Mouse (Mus musculus) myocyte (in vitro differentiated cells): ENCODE data around the gene Ttc28. TPM values are rescaled to one million over a fixed set of nuclear protein-coding genes. Genes with fewer than 3 reads are reported as not detected.

ENCODE experiments used
- H3K27me3 ChIP-seq: one replicate; pipeline ENCODE4 v1.6.1; 2011; ENCODE audit not compliant: control insufficient read depth, insufficient read depth, insufficient read length
- H3K36me3 ChIP-seq: one replicate; pipeline ENCODE4 v1.6.1; 2011; ENCODE audit not compliant: control insufficient read depth, insufficient read depth
- H3K4me2 ChIP-seq: one replicate; pipeline ENCODE4 v1.6.1; 2011; ENCODE audit warnings: low read depth, control low read depth
- H3K4me3 ChIP-seq: one replicate; pipeline ENCODE4 v1.5.1; 2011; ENCODE audit warnings: mild to moderate bottlenecking, control low read depth, moderate library complexity
- H3K79me2 ChIP-seq: one replicate; pipeline ENCODE4 v1.6.1; 2011; ENCODE audit not compliant: control insufficient read depth, insufficient read depth
- H3ac ChIP-seq: one replicate; pipeline ENCODE4 v1.6.1; 2011; ENCODE audit not compliant: control insufficient read depth, insufficient read length
- CEBPB ChIP-seq: IDR thresholded peaks from 2 replicates; pipeline ENCODE4 v1.6.1; 2011; ENCODE audit warnings: mild to moderate bottlenecking, moderate library complexity; ENCODE audit not compliant: poor library complexity, insufficient read depth, severe bottlenecking
- E2F4 ChIP-seq: IDR thresholded peaks from one replicate; pipeline ENCODE4 v1.6.1; 2011; ENCODE audit warnings: mild to moderate bottlenecking, control low read depth, moderate library complexity; ENCODE audit not compliant: insufficient read depth
- MAX ChIP-seq: IDR thresholded peaks from one replicate; pipeline ENCODE4 v1.6.1; 2011; ENCODE audit warnings: low read depth, mild to moderate bottlenecking, control low read depth
- MYOD1 ChIP-seq, 3 experiments: IDR thresholded peaks; one replicate each; pipeline ENCODE4 v1.6.1; 2011; ENCODE audit warnings: control low read depth in 2 of 3, low read depth in 2 of 3, mild to moderate bottlenecking in 2 of 3, moderate library complexity in 1 of 3; ENCODE audit not compliant: insufficient read length in 2 of 3, control insufficient read depth in 1 of 3
- MYOG ChIP-seq, 3 experiments: IDR thresholded peaks; one replicate each; pipeline ENCODE4 v1.6.1; 2011; ENCODE audit warnings: control low read depth in 2 of 3, low read depth in 2 of 3, mild to moderate bottlenecking in 2 of 3; ENCODE audit not compliant: insufficient read length in 2 of 3, control insufficient read depth in 1 of 3, insufficient read depth in 1 of 3
- POLR2A ChIP-seq: IDR thresholded peaks from one replicate; pipeline ENCODE4 v1.6.1; 2011; ENCODE audit warnings: low read depth, mild to moderate bottlenecking, control low read depth, moderate library complexity; ENCODE audit not compliant: insufficient read length
- POLR2AphosphoS2 ChIP-seq: IDR thresholded peaks from one replicate; pipeline ENCODE4 v1.6.1; 2011; ENCODE audit warnings: low read depth, control low read depth; ENCODE audit not compliant: insufficient read length
- REST ChIP-seq: IDR thresholded peaks from one replicate; pipeline ENCODE4 v1.6.1; 2011; ENCODE audit warnings: mild to moderate bottlenecking, control low read depth, moderate library complexity; ENCODE audit not compliant: insufficient read depth, insufficient read length
- SRF ChIP-seq: IDR thresholded peaks from one replicate; pipeline ENCODE4 v1.6.1; 2011; ENCODE audit warnings: low read depth; ENCODE audit not compliant: control insufficient read depth, insufficient read length
- TCF12 ChIP-seq: IDR thresholded peaks from one replicate; pipeline ENCODE4 v1.6.1; 2011; ENCODE audit warnings: mild to moderate bottlenecking, control low read depth; ENCODE audit not compliant: poor library complexity, insufficient read depth, severe bottlenecking
- TCF3 ChIP-seq: IDR thresholded peaks from one replicate; pipeline ENCODE4 v1.6.1; 2011; ENCODE audit warnings: low read depth, control low read depth; ENCODE audit not compliant: insufficient read length
- USF1 ChIP-seq: IDR thresholded peaks from one replicate; pipeline ENCODE4 v1.6.1; 2011; ENCODE audit warnings: low read depth, mild to moderate bottlenecking, control low read depth, moderate library complexity
- polyA plus RNA-seq: library from polyadenylated mRNA; unstranded; fragments of >200 nt; fragmentation: generic; extraction: Trizol; gene quantifications from one replicate; pipeline ENCODE4 v1.2.1, GENCODE M21; 2012; ENCODE audit warnings: missing spikeins

The Ttc28 gene
- polyA plus RNA-seq, 1 experiment = 8.5 TPM

DNA sequence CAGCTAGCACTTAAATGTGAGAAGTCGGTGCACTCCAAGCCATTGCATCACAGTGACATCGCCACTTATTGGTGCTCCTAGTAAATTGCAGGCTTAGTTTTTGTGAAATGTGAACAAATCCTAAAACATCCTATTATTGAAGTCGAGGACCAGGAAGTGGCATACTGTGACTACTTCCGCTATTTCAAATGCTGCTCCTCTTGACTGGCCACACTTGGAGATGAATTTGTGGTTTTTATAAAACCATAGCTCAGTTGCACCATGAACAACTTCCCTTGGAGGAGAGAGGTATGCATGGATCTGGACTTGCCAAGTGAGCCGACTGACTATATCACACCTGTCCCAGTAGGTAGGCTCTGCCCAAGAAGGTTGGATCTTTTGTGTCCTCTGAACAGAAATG, 253.5 kb downstream of the Ttc28 start:
- Histone ChIP-seq H3ac (no peak overlapping the region), H3K4me3 (no peak overlapping the region), H3K36me3 (no peaks in the 10 kb centered on the region), H3K4me2 (no peak overlapping the region), H3K27me3 (no peaks in the 10 kb centered on the region), H3K79me2 (no peaks in the 10 kb centered on the region)
- TF ChIP-seq TCF12 = no peak
- TF ChIP-seq REST = no peak
- no peak for TF ChIP-seq SRF
- TF ChIP-seq E2F4 = no peak
- TF ChIP-seq CEBPB = no peak
- no peak for TF ChIP-seq MYOD1 (IDR thresholded peaks at IDR 0.05; ENCODE audit: control insufficient read depth in 1 of 3, insufficient read length in 2 of 3, low read depth in 2 of 3)
- no peak for TF ChIP-seq TCF3
- no peak for TF ChIP-seq MAX
- no peak for TF ChIP-seq USF1
- TF ChIP-seq POLR2AphosphoS2 = no peak
- TF ChIP-seq MYOG (IDR thresholded peaks at IDR 0.05; ENCODE audit: control insufficient read depth in 1 of 3, insufficient read depth in 1 of 3, insufficient read length in 2 of 3, low read depth in 2 of 3) = no peak
- TF ChIP-seq POLR2A = no peak

DNA sequence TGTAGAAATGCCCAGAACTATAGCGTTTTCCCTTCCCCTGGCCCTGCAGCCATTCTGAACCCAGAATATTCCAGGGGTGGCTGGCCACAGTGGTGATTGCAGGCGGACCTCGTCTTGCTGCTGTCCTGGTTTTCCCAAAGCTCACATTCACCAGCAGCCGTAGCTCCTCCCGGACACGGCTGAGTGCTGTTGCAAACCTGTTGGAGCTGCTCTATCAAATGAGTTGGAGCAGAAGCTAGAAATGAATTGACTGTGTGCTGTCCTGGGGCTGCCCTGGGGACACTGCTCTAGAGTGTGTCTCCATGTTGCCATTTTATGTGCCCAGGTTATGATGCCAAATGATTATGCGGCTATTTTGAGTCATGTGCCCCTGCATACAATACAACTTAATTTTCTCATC, 254.2 kb downstream of the Ttc28 start:
- no peaks in the 10 kb centered on the region for H3K79me2 ChIP-seq
- H3ac ChIP-seq = no peak overlapping the region
- H3K4me3 ChIP-seq = no peak overlapping the region
- no peaks in the 10 kb centered on the region for H3K27me3 ChIP-seq
- H3K4me2 ChIP-seq = no peak overlapping the region
- no peak for TF ChIP-seq SRF
- TF ChIP-seq TCF12 = no peak
- no peak for TF ChIP-seq POLR2AphosphoS2
- no peak for TF ChIP-seq MYOG (IDR thresholded peaks at IDR 0.05; ENCODE audit: control insufficient read depth in 1 of 3, insufficient read depth in 1 of 3, insufficient read length in 2 of 3, low read depth in 2 of 3)
- TF ChIP-seq E2F4 = no peak
- H3K36me3 ChIP-seq = no peaks in the 10 kb centered on the region

DNA sequence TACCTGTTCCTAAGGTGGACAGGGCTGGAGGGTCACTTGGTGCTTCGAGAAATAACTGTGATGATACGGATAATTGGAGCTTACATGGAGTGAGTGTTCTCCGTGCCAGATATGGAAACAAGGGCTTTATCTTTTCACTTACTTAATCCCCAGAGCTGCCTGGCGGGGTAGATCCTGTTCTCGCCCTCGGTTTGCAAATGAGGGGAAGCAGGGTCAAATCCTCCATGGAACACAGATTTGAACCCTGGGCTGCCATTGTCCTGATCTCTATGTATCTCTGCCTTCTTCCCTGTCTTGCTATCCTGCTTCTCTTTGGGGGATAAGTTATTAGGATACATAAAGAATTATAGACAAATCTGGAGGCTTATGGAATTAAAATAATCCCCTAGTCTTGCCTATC, 257.7 kb downstream of the Ttc28 start:
- Histone ChIP-seq H3ac (no peak overlapping the region), H3K4me2 (no peak overlapping the region), H3K36me3 (no peaks in the 10 kb centered on the region), H3K27me3 (no peaks in the 10 kb centered on the region), H3K79me2 (no peaks in the 10 kb centered on the region), H3K4me3 (no peak overlapping the region)
- TF ChIP-seq TCF12 = no peak
- TF ChIP-seq POLR2A = no peak
- no peak for TF ChIP-seq E2F4
- TF ChIP-seq MYOG (IDR thresholded peaks at IDR 0.05; ENCODE audit: control insufficient read depth in 1 of 3, insufficient read depth in 1 of 3, insufficient read length in 2 of 3, low read depth in 2 of 3) = no peak
- no peak for TF ChIP-seq REST
- no peak for TF ChIP-seq MYOD1 (IDR thresholded peaks at IDR 0.05; ENCODE audit: control insufficient read depth in 1 of 3, insufficient read length in 2 of 3, low read depth in 2 of 3)
- no peak for TF ChIP-seq TCF3
- TF ChIP-seq POLR2AphosphoS2 = no peak
- no peak for TF ChIP-seq MAX
- TF ChIP-seq SRF = no peak
- TF ChIP-seq USF1 = no peak
- TF ChIP-seq CEBPB = no peak

DNA sequence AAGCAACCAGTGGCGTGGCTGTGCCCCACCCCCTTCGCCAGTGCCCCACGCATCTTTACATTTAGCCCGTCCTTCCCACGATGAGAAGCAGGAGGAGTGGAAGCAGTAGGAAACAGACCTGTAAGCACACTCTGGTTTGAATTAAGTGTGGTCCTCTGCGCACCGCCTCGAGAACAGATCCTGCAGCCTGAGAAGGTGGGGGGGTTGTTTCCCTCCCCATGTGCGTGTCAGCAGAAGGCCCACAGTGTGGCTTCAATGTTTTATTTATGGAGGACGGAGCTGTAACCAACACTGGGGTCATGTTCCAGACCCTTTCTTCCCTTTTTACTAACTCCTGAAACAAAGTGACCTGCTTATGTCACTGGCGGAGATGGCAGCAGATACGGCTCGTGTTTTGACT, 258.1 kb downstream of the Ttc28 start:
- Histone ChIP-seq H3ac (no peak overlapping the region), H3K4me2 (no peak overlapping the region), H3K36me3 (no peaks in the 10 kb centered on the region), H3K4me3 (no peak overlapping the region), H3K79me2 (no peaks in the 10 kb centered on the region), H3K27me3 (no peaks in the 10 kb centered on the region)
- TF ChIP-seq MYOD1 (IDR thresholded peaks at IDR 0.05; ENCODE audit: control insufficient read depth in 1 of 3, insufficient read length in 2 of 3, low read depth in 2 of 3) (no peak), USF1 (no peak), TCF3 (no peak), REST (no peak), POLR2AphosphoS2 (no peak), CEBPB (no peak), SRF (no peak), MAX (no peak), E2F4 (no peak), POLR2A (no peak), MYOG (IDR thresholded peaks at IDR 0.05; ENCODE audit: control insufficient read depth in 1 of 3, insufficient read depth in 1 of 3, insufficient read length in 2 of 3, low read depth in 2 of 3) (no peak), TCF12 (no peak)

DNA sequence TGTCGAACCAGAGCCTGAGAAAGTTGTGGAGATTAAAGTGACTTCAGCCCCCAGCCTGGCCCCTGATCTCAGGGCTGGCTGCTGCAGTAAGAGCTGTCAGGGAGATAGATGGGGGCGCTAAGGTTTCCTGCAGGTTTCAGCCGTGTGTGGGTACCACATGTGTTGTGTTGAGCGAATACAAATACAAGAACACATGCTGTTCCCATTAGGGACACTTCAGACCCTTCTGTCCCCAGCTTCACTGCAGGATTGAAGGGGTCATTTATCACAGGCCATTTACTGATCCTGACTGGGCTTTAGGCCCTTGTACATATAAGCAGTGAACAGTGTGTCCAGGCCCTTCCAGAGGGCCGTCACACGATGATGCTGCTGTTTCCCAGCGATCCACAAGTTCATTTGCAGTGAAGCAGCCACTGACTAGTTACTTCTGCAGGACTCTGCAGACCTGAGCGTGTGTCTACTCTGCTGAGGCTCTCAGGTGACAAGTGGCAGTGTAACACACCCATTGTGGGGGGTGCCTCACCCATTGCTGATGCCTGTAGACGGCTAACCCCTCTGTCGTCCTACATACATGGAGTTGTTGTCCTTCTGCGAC, 258.7 kb downstream of the Ttc28 start:
- TF ChIP-seq POLR2AphosphoS2 = no peak
- TF ChIP-seq MAX = no peak
- no peak for TF ChIP-seq REST
- no peak for TF ChIP-seq MYOD1 (IDR thresholded peaks at IDR 0.05; ENCODE audit: control insufficient read depth in 1 of 3, insufficient read length in 2 of 3, low read depth in 2 of 3)
- no peak for TF ChIP-seq TCF12
- Histone ChIP-seq H3K27me3 (no peaks in the 10 kb centered on the region), H3K36me3 (no peaks in the 10 kb centered on the region), H3ac (no peak overlapping the region), H3K4me3 (no peak overlapping the region), H3K79me2 (no peaks in the 10 kb centered on the region), H3K4me2 (no peak overlapping the region)
